Mouse (Mus musculus) liver, embryonic 14.5 days (tissue): ENCODE measurements at regions not wholly inside any gene's neighbourhood (a gene's known extent, or its start where the extent isn't known, plus 50 kb on each side); places are given as distances from the start of the nearest gene placed in this dataset.

Source experiments
- ATAC-seq: fragments of 200-750 bp; cut with Nextera tagmentation; 2 replicates; pipeline ENCODE4 v1.8.0; 2017; ENCODE audit warnings: moderate number of reproducible peaks, mild to moderate bottlenecking, moderate library complexity; ENCODE audit not compliant: insufficient read depth
- DNase-seq, 3 experiments: peaks; one replicate each; pipeline ENCODE4 v3.0.0-alpha.2; 2012 to 2013; ENCODE audit warnings: low read depth in 3 of 3, low spot score in 3 of 3
- H3K27ac ChIP-seq: fragments of 300-500 bp; sonication (generic); 2 replicates; pipeline ENCODE4 v1.5.1; 2014; ENCODE audit warnings: moderate library complexity, mild to moderate bottlenecking, control low read depth, inconsistent platforms
- H3K27me3 ChIP-seq: fragments of 300-500 bp; sonication (generic); 2 replicates; pipeline ENCODE4 v1.6.1; 2014; ENCODE audit warnings: mild to moderate bottlenecking, low read length, moderate library complexity; ENCODE audit not compliant: control insufficient read depth, insufficient read depth
- H3K36me3 ChIP-seq: fragments of 300-500 bp; sonication (generic); replicated peaks from 2 replicates; pipeline ENCODE4 v1.6.1; 2014; ENCODE audit warnings: low read depth; ENCODE audit not compliant: control insufficient read depth, insufficient read depth
- H3K4me1 ChIP-seq, 2 experiments: fragments of 200-500 bp in 1 of 2; fragments of 300-500 bp in 1 of 2; sonication (generic) in 1 of 2; replicated peaks; 2 replicates each; pipeline ENCODE4 v1.6.1; 2012 to 2014; ENCODE audit warnings: antibody characterized with exemption in 1 of 2, inconsistent platforms in 1 of 2, low read length in 1 of 2; ENCODE audit not compliant: control insufficient read depth in 2 of 2, insufficient read depth in 2 of 2
- H3K4me2 ChIP-seq: fragments of 300-500 bp; sonication (generic); 2 replicates; pipeline ENCODE4 v1.6.1; 2014; ENCODE audit warnings: low read depth, mild to moderate bottlenecking, control low read depth, moderate library complexity
- H3K4me3 ChIP-seq, 2 experiments: fragments of 200-500 bp in 1 of 2; fragments of 300-500 bp in 1 of 2; sonication (generic) in 1 of 2; 2 replicates each; pipeline ENCODE4 v1.5.1; 2012 to 2014; ENCODE audit warnings: low read depth in 2 of 2, low read length in 2 of 2, mild to moderate bottlenecking in 2 of 2, control low read depth in 1 of 2, inconsistent platforms in 1 of 2, moderate library complexity in 1 of 2; ENCODE audit not compliant: insufficient read depth in 1 of 2
- H3K9ac ChIP-seq: fragments of 300-500 bp; sonication (generic); replicated peaks from 2 replicates; pipeline ENCODE4 v1.6.1; 2014; ENCODE audit warnings: mild to moderate bottlenecking, control low read depth, moderate library complexity
- H3K9me3 ChIP-seq: fragments of 300-500 bp; sonication (generic); 2 replicates; pipeline ENCODE4 v1.6.1; 2016; ENCODE audit warnings: low read length, mixed read lengths; ENCODE audit not compliant: control insufficient read depth
- CTCF ChIP-seq: IDR thresholded peaks from 2 replicates; pipeline ENCODE4 v1.5.1; 2016; ENCODE audit warnings: antibody characterized with exemption, low read depth, control low read depth
- EP300 ChIP-seq: IDR thresholded peaks from 2 replicates; pipeline ENCODE4 v1.6.1; 2016; ENCODE audit warnings: antibody characterized with exemption, low read depth
- WGBS: fragments of 180-500 bp; shearing (Covaris S2); extraction: QIAGEN DNeasy Blood & Tissue Kit; methylation state at CpG from one replicate; pipeline ENCODE4 v1.1.7; 2014; ENCODE audit not compliant: insufficient replicate concordance; 5-methylcytosine and 5-hydroxymethylcytosine counted together

GRCm38 (mm10) chr4:105394366-105394765 lies 237.2 kb downstream of the Plpp3 start:
- Histone ChIP-seq H3K4me2 (no peak overlapping the region), H3K9me3 (no peaks in the 10 kb centered on the region), H3K27ac (no peak overlapping the region), H3K4me1 (no peaks in the 10 kb centered on the region), H3K9ac (no peak overlapping the region), H3K27me3 (no peaks in the 10 kb centered on the region), H3K36me3 (no peaks in the 10 kb centered on the region), H3K4me3 (no peak overlapping the region)
- TF ChIP-seq EP300: no peak
- TF ChIP-seq CTCF: no peak
- DNase-seq (no peak), ATAC-seq (no peak)
- 35% methylated on average over 1 of the region's 1 CpGs for WGBS

GRCm38 (mm10) chr4:105397451-105397850 lies 240.3 kb downstream of the Plpp3 start:
- WGBS: 40% methylated on average over 2 of the region's 2 CpGs
- Histone ChIP-seq H3K4me1 (no peaks in the 10 kb centered on the region), H3K27ac (no peak overlapping the region), H3K9ac (no peak overlapping the region), H3K4me3 (no peak overlapping the region), H3K9me3 (no peaks in the 10 kb centered on the region), H3K27me3 (no peaks in the 10 kb centered on the region), H3K4me2 (no peak overlapping the region), H3K36me3 (no peaks in the 10 kb centered on the region)
- TF ChIP-seq CTCF (no peak), EP300 (no peak)
- ATAC-seq (no peak), DNase-seq (no peak)

GRCm38 (mm10) chr4:105402021-105402420 lies 244.9 kb downstream of the Plpp3 start:
- DNase-seq (no peak), ATAC-seq (no peak)
- Histone ChIP-seq H3K9ac (no peak overlapping the region), H3K27me3 (no peaks in the 10 kb centered on the region), H3K4me3 (no peak overlapping the region), H3K36me3 (no peaks in the 10 kb centered on the region), H3K9me3 (no peaks in the 10 kb centered on the region), H3K4me2 (no peak overlapping the region), H3K4me1 (no peaks in the 10 kb centered on the region), H3K27ac (no peak overlapping the region)
- WGBS: 46% methylated on average over 3 of the region's 3 CpGs
- TF ChIP-seq EP300: no peak
- no peak for TF ChIP-seq CTCF

GRCm38 (mm10) chr4:105403169-105403568 lies 246.0 kb downstream of the Plpp3 start:
- Histone ChIP-seq H3K4me1 (no peaks in the 10 kb centered on the region), H3K9ac (no peak overlapping the region), H3K27ac (no peak overlapping the region), H3K4me2 (no peak overlapping the region), H3K36me3 (no peaks in the 10 kb centered on the region), H3K4me3 (no peak overlapping the region), H3K27me3 (no peaks in the 10 kb centered on the region), H3K9me3 (no peaks in the 10 kb centered on the region)
- DNase-seq (no peak), ATAC-seq (no peak)
- WGBS: 42% methylated on average over 3 of the region's 3 CpGs
- TF ChIP-seq CTCF (no peak), EP300 (no peak)

- DNase-seq (no peak), ATAC-seq (no peak)
- H3K9me3 ChIP-seq: no peaks in the 10 kb centered on the region
- no peak overlapping the region for H3K4me3 ChIP-seq
- no peaks in the 10 kb centered on the region for H3K36me3 ChIP-seq
- no peaks in the 10 kb centered on the region for H3K4me1 ChIP-seq
- H3K27ac ChIP-seq: no peak overlapping the region
- H3K27me3 ChIP-seq: no peaks in the 10 kb centered on the region
- no peak overlapping the region for H3K9ac ChIP-seq
- 62% methylated on average over 6 of the region's 6 CpGs for WGBS
- no peak for TF ChIP-seq EP300
- TF ChIP-seq CTCF: no peak
- no peak overlapping the region for H3K4me2 ChIP-seq
Observed at GRCm38 (mm10) chr4:105403686-105404085, 246.5 kb downstream of the Plpp3 start.
